Mouse (Mus musculus) 3134 (cell line): ENCODE data around the gene Ttc28.
A peak's percentile ranks its signal among the peaks of the same experiment; 100 is the strongest.

Experiments used
- DNase-seq: peaks from one replicate; pipeline ENCODE4 v3.0.0-alpha.2; 2011; ENCODE audit warnings: low spot score; ENCODE audit not compliant: insufficient read length; ENCODE audit errors: extremely low read depth

Ttc28 gene

GRCm38 (mm10) chr5:111006272-111007135, 126.9 kb downstream of the Ttc28 start:
- no peak for DNase-seq

GRCm38 (mm10) chr5:111007136-111007500, 127.5 kb downstream of the Ttc28 start:
- DNase-seq, result no peak

GRCm38 (mm10) chr5:111007900-111008299, 128.3 kb downstream of the Ttc28 start:
- DNase-seq, result no peak

DNA sequence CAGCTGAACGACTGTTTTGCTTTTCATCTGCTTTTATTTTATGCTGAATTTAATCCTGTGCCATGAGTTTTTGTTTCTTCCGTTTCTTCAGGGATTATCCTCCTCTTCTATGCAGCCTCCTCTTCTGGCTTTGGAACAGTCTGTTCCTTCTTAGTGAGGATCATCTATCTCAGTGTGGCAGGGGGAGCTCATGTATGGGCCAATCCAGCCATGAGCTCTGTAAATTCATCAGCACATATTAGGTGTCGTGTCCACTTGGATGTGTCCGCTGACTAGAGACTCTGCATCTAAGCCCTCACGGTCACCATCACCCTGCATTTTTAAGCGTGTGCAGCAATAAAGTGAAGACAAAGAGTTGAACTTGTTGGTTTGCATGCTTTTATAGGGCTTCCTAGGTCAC, 128.8 kb downstream of the Ttc28 start:
- DNase-seq, result no peak

GRCm38 (mm10) chr5:111011271-111011670, 131.7 kb downstream of the Ttc28 start:
- DNase-seq, result no peak

DNA sequence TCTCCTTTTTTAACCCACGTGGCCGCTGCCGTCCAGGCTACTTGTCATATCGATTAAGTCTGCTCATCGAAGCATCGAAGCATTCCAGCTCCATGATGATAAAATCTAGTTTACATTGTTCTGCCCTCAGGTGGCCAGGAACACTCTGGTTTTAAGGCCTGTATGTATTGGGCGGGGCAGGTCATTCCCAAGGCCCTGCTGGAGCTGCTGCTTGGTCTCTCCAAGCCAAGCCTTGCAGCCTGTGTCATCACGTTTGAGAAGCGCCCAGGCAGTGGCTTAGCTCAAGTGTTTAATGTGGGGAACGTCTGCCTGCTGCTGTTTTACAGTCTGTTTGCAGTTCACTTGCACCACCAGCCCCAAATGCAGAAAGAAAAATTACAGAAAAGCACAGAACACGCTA, 132.5 kb downstream of the Ttc28 start:
- DNase-seq, result no peak

DNA sequence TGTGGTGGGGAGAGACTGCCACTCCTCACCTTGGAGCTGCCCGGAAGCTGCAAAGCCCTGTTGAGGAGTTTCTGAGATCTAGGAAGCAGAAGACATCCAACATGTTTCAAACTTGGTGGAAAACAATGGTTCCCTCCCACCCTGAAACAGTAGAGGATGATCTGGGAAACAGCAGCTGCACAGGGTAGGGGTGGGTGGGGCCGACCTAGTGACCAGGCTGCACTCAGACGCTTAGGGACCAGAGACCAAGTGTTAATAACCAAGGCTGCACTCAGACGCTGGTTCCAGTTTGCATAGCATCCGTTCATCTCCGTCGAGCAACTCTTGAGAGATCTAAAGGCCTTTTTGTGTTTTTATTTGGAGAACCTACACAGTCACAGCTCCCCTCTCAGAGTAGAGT, 133.0 kb downstream of the Ttc28 start:
- no peak for DNase-seq

- no peak for DNase-seq
Measured at GRCm38 (mm10) chr5:111014960-111015359, 135.4 kb downstream of the Ttc28 start.

- no peak for DNase-seq
Measured at GRCm38 (mm10) chr5:111017319-111017718, 137.7 kb downstream of the Ttc28 start.

GRCm38 (mm10) chr5:111022339-111022738, 142.7 kb downstream of the Ttc28 start:
- DNase-seq, result no peak

GRCm38 (mm10) chr5:111022940-111023339, 143.3 kb downstream of the Ttc28 start:
- DNase-seq, result no peak

- no peak for DNase-seq
Measured at GRCm38 (mm10) chr5:111024621-111025020, 145.0 kb downstream of the Ttc28 start.

- no peak for DNase-seq
Measured at GRCm38 (mm10) chr5:111025476-111025875, 145.9 kb downstream of the Ttc28 start.

GRCm38 (mm10) chr5:111026209-111026608, 146.6 kb downstream of the Ttc28 start:
- DNase-seq, result no peak

DNA sequence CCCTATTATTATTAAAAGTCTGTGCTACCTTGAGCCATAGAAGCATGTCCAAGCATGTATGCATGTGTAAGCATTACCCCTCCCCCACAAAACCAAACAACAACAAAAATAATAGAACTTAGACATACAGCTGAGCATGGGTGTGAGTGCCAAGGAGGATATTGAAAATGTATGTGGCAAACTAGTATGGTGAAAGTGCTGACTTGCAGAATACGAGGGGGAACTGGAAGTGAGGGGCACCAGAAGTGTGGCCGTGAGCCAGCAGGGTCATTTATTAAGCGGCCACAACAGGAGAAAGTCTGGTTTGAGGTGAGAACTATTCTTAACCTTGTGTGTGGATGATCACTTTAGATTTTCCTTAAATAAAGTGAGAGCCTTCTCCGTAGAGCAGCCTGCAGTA, 148.7 kb downstream of the Ttc28 start:
- DNase-seq, result no peak

GRCm38 (mm10) chr5:111028952-111029351, 149.3 kb downstream of the Ttc28 start:
- DNase-seq, result no peak

- DNase-seq, result peak; percentile 58
Measured at GRCm38 (mm10) chr5:111032687-111033295, 153.2 kb downstream of the Ttc28 start.

GRCm38 (mm10) chr5:111033489-111033888, 153.9 kb downstream of the Ttc28 start:
- DNase-seq, result no peak

GRCm38 (mm10) chr5:111037123-111037748, 157.6 kb downstream of the Ttc28 start:
- no peak for DNase-seq

DNA sequence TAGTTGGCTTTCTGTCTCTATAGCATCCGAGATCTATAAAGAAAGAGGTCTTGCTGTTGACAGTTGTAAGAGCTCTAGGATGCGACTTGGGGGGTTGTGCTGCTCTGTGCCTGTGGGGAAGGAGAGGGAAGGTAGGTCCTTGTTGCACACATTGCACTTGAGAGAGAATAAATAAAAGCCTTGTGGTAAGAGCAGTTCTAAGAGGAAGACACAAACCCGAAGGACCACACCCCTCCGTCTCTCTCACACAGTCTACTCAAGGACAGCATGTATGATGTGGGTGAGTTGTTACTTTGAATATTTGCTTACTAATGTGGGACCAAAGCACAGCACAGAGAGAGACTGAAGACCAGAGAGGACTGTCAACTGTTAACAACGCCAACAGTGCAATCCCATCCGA, 160.2 kb downstream of the Ttc28 start:
- no peak for DNase-seq

DNA sequence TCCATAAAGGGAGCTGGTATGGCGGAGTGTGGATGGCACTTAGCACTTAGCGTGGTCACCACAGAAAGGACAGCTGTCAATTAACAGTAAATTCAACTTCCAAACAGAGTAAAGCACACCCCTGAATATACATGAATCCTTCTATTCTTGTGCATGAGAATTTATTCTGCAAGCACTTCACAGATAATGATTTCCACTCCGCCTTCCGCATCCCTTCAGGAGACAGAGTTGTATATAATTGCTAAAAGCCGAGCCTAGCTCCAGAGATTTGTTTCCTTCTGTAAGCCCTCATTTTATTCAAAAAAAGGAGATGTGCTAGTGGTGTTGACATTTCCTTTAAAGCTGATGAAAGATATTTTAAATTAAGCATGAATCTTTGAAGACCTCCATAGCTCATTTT, 162.3 kb downstream of the Ttc28 start:
- no peak for DNase-seq

DNA sequence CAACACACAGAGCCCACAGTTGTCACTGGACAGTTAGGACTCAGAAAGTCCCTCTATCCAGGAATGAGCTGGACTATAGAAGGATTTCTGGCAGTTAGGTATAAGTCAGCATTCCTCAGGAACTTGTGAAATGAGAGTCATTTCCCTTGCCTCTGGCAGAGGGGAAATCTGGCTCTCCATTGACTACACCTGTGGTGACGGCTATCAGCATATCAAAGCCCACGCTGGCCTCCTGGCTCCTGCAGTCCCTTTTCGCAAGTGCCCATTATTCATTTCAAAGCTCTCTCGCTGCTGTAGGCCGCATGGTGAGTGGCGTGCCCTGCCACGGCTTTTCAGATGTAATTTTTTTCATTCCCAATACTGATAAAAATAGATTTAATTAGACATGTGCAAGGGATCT, 164.6 kb downstream of the Ttc28 start:
- DNase-seq, result no peak
